Mouse (Mus musculus): ENCODE measurements around the gene Rasal2. TPM values are rescaled to one million over a fixed set of nuclear protein-coding genes. Genes with fewer than 3 reads are reported as not detected.

The Rasal2 gene
- total RNA-seq, 2 experiments from 2014 or later: 5.4 to 9.0 TPM

DNA sequence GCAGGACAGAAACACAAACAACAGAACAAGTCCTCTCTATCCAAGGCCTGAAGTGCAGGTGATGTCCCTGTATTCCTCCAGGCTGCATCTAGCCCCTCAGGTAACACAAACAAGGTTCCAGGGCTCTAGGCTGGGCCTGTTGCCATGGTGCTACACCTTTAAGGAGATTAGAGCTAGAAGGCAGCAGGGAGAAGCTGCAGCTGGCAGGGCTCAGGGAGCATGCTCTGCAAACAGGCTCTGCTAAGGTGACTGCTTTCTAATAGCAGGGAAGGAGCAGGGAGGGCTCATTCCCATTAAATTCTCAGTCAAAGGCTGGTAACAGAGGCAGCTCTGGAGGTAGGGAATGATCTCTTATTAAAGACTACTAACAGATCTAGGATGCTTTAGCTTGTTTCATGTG lies 231.3 kb downstream of the Rasal2 start:
- intact Hi-C loops (cut with DNase I): no loop called here
- no peak for DNase-seq

DNA sequence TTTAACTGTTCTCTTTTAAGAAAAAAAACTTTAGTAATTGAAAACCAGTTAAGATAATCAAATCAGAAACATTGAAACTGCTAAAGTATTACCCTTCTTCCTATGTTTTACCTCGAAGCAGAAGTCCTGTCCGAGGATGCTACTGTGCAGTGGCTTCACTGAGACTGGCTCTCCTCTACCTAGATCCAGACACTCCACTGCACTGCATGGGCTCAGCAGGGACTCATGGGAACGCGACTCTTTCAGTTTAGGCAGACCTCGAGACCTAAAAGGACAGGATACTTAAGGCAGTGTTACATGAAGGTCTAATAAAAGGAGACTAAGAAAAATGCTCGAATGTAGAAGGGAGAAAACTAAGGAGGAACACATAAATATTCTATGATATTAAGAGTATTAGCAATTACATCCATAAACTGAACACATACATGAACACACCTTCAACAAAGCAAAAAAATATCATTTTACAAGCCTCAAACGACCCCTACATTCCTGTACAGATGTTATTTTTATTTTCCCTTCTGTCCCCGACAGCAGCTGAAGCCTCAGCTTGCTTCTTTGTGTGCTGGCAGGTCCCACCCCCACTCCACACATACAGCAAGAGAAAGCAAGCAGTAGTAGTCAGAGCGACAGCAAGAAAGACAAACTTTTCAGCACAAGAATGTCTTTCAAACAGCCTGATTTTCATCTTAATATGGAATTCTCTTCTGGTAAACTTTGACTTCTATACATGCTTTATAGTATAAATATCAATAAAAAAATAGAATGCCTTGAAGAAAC lies 233.2 kb downstream of the Rasal2 start:
- intact Hi-C loops (cut with DNase I): no loop called here
- DNase-seq: no peak

DNA sequence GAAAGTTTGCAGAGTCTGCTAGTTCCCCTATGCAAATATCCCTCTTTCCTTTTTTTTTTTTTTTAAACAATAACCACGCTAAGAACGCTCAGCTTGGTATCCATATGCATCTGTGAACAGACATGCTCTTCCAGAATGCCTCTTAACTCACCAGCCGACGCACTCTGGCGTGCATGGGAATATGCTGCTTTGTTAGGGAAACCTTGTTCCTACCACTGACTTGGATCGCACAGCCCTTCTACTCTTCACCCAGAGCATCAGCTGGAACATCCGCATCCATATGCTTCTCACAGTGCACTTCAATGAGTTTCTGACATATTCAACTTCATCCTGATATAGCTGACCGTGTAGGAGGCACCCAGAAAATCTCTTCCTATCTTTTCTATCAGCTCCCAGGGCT lies 243.1 kb downstream of the Rasal2 start:
- intact Hi-C loops (cut with DNase I): no loop called here
- no peak for DNase-seq

DNA sequence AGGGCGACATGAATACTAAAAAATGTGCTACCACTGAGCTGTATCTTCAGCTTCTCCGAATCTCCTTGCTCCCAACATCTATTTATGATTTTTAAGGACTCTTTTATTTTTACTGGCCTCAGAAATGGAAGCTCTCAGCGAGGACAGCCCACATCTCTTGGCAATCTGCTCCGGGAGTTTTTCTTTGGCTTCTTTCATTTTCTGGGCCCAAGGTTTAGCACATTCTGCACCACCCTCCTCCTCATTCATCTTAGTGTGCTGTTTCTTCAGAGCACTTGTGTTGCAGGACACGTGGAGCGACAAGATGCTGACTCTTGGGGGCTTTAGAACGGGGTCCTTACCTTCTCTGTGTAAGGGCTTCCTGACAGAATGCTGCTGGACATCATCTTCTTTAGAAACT lies 243.5 kb downstream of the Rasal2 start:
- no peak for DNase-seq
- intact Hi-C loops (cut with DNase I): no loop called here

DNA sequence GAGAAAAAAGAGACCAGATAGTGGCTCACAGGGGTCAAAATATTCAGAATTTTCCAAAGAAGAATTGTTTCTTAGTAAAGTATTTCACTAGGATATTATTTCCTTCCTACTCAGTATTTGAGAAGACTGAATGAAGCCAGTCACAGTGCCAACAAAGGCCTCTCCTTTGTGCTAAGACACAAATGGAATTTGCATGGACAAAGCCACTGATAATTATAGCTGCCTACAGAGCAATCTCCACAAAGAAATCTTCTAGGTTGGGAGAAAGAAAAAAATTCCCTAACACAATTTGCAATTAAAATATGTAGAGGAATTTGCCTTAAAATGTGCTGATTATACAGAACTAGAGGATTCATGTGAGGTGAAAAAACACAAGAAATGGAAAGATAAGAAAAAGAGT lies 258.6 kb downstream of the Rasal2 start:
- intact Hi-C loops (cut with DNase I): no loop called here
- DNase-seq: no peak

DNA sequence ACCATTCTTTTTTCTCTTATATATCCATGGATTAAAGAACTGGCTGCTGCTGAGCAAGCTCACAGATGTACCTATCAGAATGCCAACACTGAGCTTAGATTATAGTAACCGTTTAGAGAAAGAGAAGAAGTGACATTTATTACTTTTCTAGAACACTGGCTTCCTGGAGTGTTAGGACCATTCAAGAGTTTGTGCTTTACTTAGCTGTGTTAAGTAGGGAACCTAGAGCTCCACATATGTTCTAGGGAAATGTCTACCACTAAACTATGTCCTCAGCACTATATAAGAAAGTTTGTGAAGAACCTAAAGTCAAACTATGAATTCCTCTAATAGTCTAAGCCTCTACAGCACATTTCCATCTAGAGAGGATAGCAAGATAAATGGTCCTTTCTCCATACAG lies 262.3 kb downstream of the Rasal2 start:
- intact Hi-C loops (cut with DNase I): no loop called here
- no peak for DNase-seq

DNA sequence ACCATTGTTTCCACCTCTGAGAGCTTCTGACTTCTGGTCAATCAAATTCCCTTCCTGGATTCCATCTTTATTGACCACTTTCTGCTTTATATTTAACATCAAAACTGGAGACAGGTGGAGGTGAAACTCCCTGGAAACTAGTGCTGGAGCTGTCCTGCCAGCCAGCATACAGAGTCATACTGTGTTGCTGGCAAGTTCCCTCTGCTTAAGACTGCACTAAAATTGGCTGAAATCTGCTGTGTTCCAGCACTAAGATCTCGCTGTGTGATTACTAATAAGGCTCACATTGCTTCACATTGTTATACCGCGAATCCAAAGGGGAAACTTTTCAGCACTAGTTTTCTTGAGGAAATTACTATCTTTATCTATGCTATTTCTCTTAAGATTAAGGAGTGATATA lies 267.8 kb downstream of the Rasal2 start:
- intact Hi-C loops (cut with DNase I): no loop called here
- no peak for DNase-seq

DNA sequence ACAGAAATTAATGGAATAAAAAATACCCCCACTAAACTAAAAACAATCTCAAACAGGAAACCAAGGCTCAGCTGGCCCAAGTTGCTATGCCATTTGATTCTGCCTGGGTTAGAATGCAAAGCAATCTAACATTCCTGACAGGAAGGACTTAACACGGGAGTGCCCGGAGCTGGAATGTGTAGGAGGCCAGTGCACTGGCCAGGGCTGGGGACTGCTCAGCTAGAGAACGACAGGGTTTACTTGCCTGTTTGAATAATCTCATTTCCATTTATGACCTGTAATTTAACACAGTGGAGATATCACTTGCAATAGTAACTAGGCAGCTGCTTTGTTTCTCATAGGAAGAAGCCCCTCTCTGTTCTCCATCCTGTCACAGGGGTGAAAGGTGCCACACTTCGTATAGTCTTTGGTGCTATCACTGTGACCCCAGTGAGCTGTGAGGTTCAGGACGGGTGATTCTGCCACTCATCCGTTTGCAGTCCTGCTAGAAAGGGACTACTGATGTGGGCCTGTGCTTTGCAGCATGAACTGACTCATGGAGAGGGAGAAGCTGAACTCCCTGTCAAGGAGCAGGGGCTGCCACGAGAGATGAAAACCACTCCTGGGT lies 269.0 kb downstream of the Rasal2 start:
- no peak for DNase-seq
- intact Hi-C loops (cut with DNase I): no loop called here

DNA sequence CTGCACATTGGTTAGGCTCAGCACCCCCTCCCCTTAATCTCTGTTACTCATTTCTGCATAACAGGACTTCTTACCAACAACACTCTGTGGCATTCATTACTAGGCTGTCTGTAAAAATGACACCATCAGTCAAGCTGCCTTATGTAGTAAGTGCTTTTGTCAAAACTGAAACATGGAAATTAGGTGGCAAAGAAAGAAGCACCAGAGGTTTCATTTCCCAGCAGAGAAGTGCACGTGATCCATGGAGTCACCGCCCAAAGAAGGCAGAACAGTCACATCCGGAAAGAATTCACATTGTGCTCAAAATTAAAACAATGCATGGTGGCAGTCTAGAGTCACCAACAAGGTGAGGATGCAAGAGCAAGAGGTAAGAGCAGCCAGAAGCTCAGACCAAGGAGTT lies 271.4 kb downstream of the Rasal2 start:
- intact Hi-C loops (cut with DNase I): no loop called here

DNA sequence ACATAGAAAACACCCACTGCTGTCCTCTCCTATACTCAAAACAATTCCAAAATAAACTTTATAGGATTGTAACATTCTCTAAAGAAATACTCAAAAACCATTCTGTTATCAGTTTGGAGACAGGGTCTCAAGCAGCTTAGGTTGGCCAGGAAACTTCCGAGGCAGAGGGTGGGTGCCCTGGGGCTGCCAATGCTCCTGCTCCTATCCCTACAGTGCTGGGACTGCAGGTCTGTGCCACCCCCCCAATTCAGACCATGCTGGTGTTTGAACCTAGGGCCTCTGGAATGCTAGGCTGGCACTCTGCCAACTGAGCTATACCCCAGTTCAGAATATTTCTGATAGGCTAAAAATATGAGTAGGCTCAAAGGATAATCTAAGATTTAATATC lies 274.5 kb downstream of the Rasal2 start:
- DNase-seq: no peak
- intact Hi-C loops (cut with DNase I): no loop called here

More for the DNA sequence above, 271.4 kb downstream of the Rasal2 start:
- no peak for DNase-seq

DNA sequence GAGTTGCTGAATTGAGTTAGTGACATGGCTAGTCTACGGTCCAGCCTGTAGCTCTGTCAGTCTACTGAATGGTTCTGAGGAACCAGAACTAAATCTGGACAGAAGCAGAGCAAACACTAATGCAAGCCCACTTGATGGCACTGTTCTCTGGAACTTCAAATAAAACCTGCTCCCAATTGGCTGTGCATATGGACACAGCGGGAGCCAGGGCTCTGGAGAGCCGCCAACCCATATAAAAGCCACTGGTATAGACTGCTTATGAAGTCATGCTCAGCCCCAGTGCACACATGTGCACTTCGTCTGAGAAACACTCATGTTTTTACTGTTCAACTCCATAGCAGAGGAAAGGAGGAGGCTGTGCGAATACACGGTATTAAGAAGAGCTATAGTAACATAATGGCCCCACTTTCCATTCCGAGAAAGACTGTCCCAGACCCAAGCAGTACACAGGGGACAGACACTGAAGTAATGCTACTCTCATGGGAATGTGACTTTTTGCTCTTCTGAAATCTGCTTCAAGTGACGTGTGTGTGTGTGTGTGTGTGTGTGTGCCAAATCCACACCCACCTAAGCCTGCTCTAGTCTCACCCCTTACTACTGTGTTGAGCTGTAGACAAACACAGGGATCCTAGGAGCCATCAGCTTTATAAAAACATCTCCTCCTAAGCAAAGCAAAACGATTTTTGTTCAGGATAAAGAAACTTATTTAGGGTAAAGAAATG lies 275.1 kb downstream of the Rasal2 start:
- DNase-seq: no peak
- intact Hi-C loops (cut with DNase I): no loop called here

DNA sequence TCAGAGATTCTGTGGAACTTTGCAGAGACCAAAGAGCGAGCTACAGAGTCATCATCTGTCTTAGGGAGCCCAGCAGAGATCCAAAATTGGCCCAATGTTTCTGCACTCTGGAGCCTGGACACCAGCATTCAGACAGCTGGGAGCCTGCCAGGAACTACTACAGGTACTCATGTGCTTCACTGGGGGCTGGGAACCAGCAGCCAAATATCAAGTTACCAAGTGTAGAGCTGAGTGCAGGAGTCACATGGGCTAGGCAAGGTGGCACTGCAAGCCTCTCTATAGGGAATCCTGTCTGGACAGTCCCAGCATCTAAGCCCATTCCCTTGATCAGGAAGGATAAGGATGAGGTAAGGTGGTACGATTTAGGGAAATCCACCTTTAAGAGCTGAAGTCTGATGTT lies 284.2 kb downstream of the Rasal2 start:
- no peak for DNase-seq
- intact Hi-C loops (cut with DNase I): no loop called here

DNA sequence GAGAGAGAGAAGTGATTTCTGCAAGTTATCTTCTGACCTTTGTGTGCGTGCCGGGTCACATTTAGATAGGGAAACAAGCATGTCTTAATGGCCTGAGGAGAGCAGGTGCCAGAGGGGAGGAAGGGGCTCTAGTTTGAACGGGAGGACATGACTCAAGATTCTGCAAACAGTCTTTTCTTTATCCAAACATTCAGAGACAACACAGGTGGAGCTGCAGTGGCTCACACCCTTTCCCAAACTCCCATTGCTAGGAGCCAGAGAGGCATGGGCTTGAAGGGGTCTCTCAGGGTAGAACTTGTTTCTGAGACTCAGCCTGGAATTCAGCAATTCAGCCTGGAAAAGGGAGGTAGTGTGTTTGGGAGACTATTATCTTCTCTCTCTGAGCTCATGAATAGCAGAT lies 288.6 kb downstream of the Rasal2 start:
- intact Hi-C loops (cut with DNase I): no loop called here
- no peak for DNase-seq

DNA sequence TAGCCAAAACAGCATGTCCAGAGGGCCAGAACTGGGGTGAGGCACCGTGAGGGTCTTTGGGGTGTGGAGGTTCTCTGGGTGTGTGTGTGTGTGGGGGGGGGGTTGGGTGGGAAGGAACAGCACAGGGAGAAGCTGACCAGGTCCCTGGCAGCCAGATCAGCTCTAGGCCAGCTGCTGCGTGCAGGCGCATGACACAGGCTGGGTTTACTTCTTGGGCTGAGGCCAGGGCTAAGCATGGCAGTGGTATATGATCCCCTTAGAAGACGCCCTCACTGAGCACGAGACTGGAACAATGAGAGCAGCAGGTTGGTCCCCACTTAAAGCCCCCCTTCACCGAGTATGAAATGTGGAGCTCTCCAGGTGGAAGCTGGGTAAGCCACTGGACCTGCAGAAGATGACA lies 293.2 kb downstream of the Rasal2 start:
- DNase-seq: no peak

DNA sequence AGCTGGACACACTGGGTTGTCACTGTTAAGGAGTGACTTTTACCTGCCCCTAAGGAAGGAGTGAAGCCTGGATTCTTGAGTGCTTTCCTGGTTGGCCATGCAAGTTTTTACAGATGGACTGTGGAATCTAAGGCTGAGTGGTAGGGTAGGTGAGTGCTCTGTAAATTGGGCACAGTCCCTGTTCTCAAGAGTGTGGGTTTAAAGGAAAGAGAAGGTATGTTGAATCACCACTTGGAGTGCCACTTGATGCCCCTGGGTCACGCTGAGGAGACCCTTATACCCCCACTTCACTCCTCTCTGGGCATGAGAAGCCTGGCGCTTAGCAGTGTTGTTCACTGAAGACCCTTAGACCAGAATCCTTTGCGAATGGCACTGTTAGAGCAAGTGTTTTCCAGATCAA lies 295.0 kb downstream of the Rasal2 start:
- DNase-seq: no peak
- intact Hi-C loops (cut with DNase I): no loop called here

More for the DNA sequence above, 293.2 kb downstream of the Rasal2 start:
- intact Hi-C loops (cut with DNase I): no loop called here

DNA sequence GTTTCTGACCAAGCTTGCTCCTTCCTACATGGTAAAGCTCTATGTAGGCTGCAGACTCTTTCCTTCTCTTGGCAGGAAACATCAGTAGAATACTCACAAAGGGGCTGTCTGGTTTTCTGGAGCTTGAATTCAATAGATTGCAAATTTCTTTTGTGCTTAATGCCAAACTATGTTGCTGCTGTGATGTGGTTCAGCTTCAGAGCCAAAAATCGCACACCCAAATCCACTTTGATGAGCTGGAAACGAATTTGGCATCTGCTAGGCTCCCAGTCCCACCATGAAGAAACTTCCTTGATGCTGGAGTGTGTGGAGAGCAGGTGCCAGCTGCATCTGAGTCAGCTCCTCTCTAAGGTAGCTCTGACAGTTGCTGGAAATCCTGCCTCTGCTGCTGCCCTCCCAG lies 297.9 kb downstream of the Rasal2 start:
- intact Hi-C loops (cut with DNase I): no loop called here
- no peak for DNase-seq

DNA sequence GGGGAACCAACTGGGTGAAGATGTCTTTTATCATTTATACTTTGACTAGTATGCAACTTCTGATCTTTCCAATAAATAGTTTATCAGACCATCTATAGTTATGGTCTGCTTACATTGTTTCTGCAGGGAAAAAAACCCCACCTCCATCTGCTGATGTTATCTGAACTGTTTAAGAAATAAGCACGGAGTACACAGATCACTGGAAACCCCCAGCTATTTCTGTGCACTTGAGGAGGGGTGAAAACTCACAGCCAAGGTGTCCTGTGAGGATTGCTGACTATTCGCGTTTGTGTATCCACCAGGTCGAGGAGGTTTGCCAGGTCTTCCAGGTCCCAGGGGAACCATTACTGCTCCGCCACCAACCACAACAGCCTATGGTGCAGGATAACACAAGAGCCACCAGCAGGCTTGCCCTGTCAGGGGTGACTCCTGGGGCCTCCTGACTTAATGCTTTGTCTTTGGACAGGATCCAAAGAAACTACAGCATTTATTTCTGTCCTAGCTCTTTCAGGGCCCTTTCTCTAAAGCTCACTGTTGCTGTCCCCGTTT lies 302.0 kb downstream of the Rasal2 start:
- DNase-seq: no peak
- intact Hi-C loops (cut with DNase I): no loop called here

DNA sequence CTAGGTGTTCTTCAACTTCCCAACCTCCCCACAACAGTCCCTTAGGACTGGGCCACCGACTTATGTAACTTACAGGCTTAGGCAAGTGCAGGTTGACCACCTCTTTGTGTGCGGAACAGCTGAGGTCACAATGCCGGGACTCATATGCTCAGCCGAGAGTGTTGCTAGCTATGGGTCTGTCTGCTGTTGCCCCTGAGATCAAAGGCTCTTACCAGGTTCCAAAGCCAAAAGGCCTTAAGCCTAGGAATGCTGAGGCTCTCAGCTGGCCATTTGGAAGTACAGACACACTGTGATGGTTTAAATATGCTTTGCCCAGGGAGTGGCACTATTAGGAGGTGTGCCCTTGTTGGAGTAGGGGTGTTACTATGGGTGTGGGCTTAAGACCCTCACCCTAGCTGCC lies 303.8 kb downstream of the Rasal2 start, which contains the start of gene Tex35:
Gene Tex35, minus strand, starts transcription at position 101 of the 400 bp plus-strand sequence.
- intact Hi-C loops (cut with DNase I): no loop called here

DNA sequence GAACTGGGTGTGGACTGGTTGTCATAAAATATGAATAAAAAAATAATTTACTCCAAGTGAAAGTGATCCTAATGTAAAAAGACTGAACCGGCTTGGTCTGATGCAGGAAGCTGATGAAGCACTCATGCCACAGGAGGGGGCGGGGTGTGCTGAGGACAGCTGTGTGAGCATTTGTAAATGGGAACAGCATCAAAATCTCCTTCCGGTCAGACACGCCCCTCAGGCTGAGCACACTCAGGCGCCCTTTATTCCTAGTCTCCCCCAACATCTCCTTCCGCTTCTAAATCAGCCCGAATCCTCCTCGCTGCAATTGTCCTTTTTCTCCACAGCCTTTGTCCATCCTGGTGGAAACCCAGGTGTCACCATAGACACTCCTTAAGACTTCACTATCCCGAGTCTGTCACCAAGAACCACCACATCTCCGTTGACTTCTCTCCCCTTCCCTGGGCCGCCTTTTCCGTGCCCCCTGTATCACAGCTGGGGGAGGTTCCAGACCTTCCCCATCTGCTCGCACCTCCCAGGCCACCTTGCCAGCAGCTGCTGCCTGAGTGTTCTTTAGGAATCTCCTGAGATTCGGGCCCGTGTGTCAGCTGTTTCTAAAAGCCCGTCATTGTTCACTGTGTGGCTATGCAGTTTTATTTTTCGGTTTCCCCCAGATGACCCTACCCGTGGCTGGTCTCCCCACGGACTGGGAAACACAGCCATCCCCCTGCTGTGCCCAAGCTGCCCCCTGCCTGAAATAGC lies 311.1 kb downstream of the Rasal2 start:
- intact Hi-C loops (cut with DNase I): no loop called here
- no peak for DNase-seq

More for the DNA sequence above, 303.8 kb downstream of the Rasal2 start, which contains the start of gene Tex35:
- no peak for DNase-seq

DNA sequence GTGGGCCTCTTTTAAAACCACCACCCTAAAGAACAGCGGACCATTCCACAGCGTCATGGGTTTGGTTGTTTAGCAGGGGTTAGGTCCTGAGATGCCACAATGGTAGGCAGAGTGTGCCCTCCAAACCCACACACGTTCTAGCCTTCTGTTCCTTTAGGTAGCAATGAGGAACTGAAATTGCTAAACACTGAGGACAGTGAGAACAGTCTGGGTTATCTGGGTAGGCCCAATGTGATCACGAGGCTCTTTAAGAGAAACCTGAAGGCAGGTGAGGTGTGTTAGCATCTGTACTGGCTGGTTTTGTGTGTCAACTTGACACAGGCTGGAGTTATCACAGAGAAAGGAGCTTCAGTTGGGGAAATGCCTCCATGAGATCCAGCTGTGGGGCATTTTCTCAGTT lies 316.9 kb downstream of the Rasal2 start:
- intact Hi-C loops (cut with DNase I): loop anchor here (10.0 kb wide), 1 partner anchor 429 kb away; no protein-coding TSS in a partner anchor
- no peak for DNase-seq

Data from gastrocnemius, postnatal 36 days (tissue).